ENCODE assay signal across 20 mouse cellular contexts in the genomic region with DNA sequence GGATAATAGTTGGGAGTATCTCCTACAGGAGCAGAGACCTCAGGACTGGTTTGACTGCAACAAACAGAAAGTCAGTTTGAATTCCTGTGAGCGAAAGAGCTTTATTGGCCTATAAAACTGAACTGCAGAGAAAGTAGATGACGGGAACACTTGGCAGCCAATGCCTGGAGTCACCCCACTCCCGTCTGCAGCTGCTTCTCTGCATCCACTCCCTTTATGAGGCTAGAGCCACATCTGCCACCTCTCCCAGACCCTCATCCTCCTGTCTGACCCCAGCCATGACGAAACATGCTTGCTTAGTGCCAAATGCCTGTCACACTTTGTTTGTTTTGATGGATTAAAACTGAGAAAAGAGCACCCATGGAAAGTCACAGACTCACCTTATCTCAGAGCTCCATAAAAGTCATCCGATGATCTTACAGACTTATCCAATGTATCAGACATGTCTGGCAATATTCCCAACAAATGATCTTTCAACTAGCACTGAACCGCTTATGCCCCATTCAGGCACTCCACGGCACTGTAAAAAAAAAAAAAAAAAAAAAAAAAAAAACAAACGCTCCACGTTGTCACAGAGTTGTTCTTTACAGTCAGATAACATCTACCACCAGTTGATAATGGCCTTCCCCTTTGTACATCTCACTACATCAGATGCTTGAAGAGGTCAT. TPM values are rescaled to one million over a fixed set of nuclear protein-coding genes. Genes with fewer than 3 reads are reported as not detected.
DNase-seq lines count a peak whose midpoint lies in the region; ATAC-seq and TF ChIP-seq lines count a peak whose summit lies in the region.
"Had no signal": no experiment of that assay in that cellular context is flagged by ENCODE, and none has a peak within 500 bp of the region (broad histone marks: within the 10 kb centered on the region; RNA-seq: fewer than 3 reads in every experiment).

No protein-coding gene starts in this region.

- no peaks in the 10 kb centered on the region for H3K36me3 ChIP-seq in embryonic facial prominence, embryonic 14.5 days (ENCODE audit: control insufficient read depth, insufficient read depth, low read length)
- no peaks in the 10 kb centered on the region for H3K36me3 ChIP-seq in embryonic facial prominence, embryonic 10.5 days (replicated peaks)
- H3K36me3 ChIP-seq in liver, adult 2 months (ENCODE audit: control insufficient read depth, insufficient read depth, low read length) = no peaks in the 10 kb centered on the region
- H3K36me3 ChIP-seq in liver, postnatal 0 days (replicated peaks; ENCODE audit: insufficient read depth, low read length) = no peaks in the 10 kb centered on the region
- no peaks in the 10 kb centered on the region for H3K36me3 ChIP-seq in intestine, embryonic 14.5 days (ENCODE audit: control insufficient read depth, insufficient read depth, low read length)
- no peaks in the 10 kb centered on the region for H3K36me3 ChIP-seq in limb, embryonic 15.5 days
- no peaks in the 10 kb centered on the region for H3K36me3 ChIP-seq in hindbrain, embryonic 11.5 days (ENCODE audit: control insufficient read depth, insufficient read depth, low read length)
- H3K36me3 ChIP-seq: embryonic facial prominence, embryonic 12.5 days; midbrain, embryonic 13.5 days had no signal

- H3K27ac ChIP-seq in embryonic facial prominence, embryonic 14.5 days (replicated peaks; ENCODE audit: low read depth, low read length) = no peak overlapping the region
- H3K27ac ChIP-seq in embryonic facial prominence, embryonic 10.5 days (replicated peaks) = no peak overlapping the region
- H3K27ac ChIP-seq in liver, adult 2 months (replicated peaks; ENCODE audit: insufficient read depth, low read depth, low read length) = no peak overlapping the region
- H3K27ac ChIP-seq in liver, postnatal 0 days (ENCODE audit: low read depth) = no peak overlapping the region
- no peak overlapping the region for H3K27ac ChIP-seq in intestine, embryonic 14.5 days (ENCODE audit: low read depth)
- peak overlapping the region; percentile 64 for H3K27ac ChIP-seq in limb, embryonic 15.5 days
- no peak overlapping the region for H3K27ac ChIP-seq in hindbrain, embryonic 11.5 days (ENCODE audit: low read depth, low read length)
- H3K27ac ChIP-seq: embryonic facial prominence, embryonic 12.5 days; hindbrain, embryonic 14.5 days; midbrain, embryonic 13.5 days had no signal

- no peak for TF ChIP-seq EP300 in liver, postnatal 0 days (IDR thresholded peaks at IDR 0.05; ENCODE audit: low read depth)

- H3K9me3 ChIP-seq in embryonic facial prominence, embryonic 14.5 days (ENCODE audit: control insufficient read depth, low read length) = no peaks in the 10 kb centered on the region
- H3K9me3 ChIP-seq in embryonic facial prominence, embryonic 10.5 days = no peaks in the 10 kb centered on the region
- H3K9me3 ChIP-seq in liver, postnatal 0 days (ENCODE audit: low read length) = no peaks in the 10 kb centered on the region
- no peaks in the 10 kb centered on the region for H3K9me3 ChIP-seq in intestine, embryonic 14.5 days (ENCODE audit: control insufficient read depth, low read length)
- no peaks in the 10 kb centered on the region for H3K9me3 ChIP-seq in limb, embryonic 15.5 days
- H3K9me3 ChIP-seq in hindbrain, embryonic 11.5 days (ENCODE audit: control insufficient read depth, low read length) = no peaks in the 10 kb centered on the region
- H3K9me3 ChIP-seq: embryonic facial prominence, embryonic 12.5 days; midbrain, embryonic 13.5 days had no signal

- TF ChIP-seq CTCF in liver, adult 2 months (IDR thresholded peaks at IDR 0.05; ENCODE audit: low read depth, low read length) = no peak
- no peak for TF ChIP-seq CTCF in liver, postnatal 0 days (IDR thresholded peaks at IDR 0.05; ENCODE audit: low read depth)

- H3K4me1 ChIP-seq in embryonic facial prominence, embryonic 14.5 days (ENCODE audit: control insufficient read depth, insufficient read depth, low read length) = no peaks in the 10 kb centered on the region
- no peaks in the 10 kb centered on the region for H3K4me1 ChIP-seq in embryonic facial prominence, embryonic 10.5 days
- H3K4me1 ChIP-seq in liver, adult 2 months (ENCODE audit: control insufficient read depth, insufficient read depth, low read length) = peaks cover 3% of the 10 kb centered on the region
- H3K4me1 ChIP-seq in liver, postnatal 0 days (ENCODE audit: insufficient read depth) = no peaks in the 10 kb centered on the region
- H3K4me1 ChIP-seq in intestine, embryonic 14.5 days (replicated peaks; ENCODE audit: control insufficient read depth, insufficient read depth, low read length) = no peaks in the 10 kb centered on the region
- H3K4me1 ChIP-seq in limb, embryonic 15.5 days = peaks cover 17% of the 10 kb centered on the region
- no peaks in the 10 kb centered on the region for H3K4me1 ChIP-seq in hindbrain, embryonic 11.5 days (replicated peaks; ENCODE audit: control insufficient read depth, insufficient read depth, low read length)
- H3K4me1 ChIP-seq: embryonic facial prominence, embryonic 12.5 days; midbrain, embryonic 13.5 days had no signal

- WGBS in embryonic facial prominence, embryonic 14.5 days = 56% methylated on average over 9 of the region's 9 CpGs
- WGBS in embryonic facial prominence, embryonic 10.5 days = 80% methylated on average over 9 of the region's 9 CpGs
- WGBS in liver, adult 2 months = 46% methylated on average over 9 of the region's 9 CpGs
- WGBS in liver, postnatal 0 days (ENCODE audit: insufficient replicate concordance) = 53% methylated on average over 9 of the region's 9 CpGs
- 44% methylated on average over 9 of the region's 9 CpGs for WGBS in intestine, embryonic 14.5 days
- WGBS in limb, embryonic 15.5 days = 27% methylated on average over 9 of the region's 9 CpGs
- WGBS in hindbrain, embryonic 11.5 days = 85% methylated on average over 9 of the region's 9 CpGs

- no peaks in the 10 kb centered on the region for H3K79me2 ChIP-seq in liver, adult 2 months (ENCODE audit: control insufficient read depth, insufficient read depth, low read length)

- no peak overlapping the region for H3K9ac ChIP-seq in embryonic facial prominence, embryonic 14.5 days (ENCODE audit: low read depth, low read length)
- H3K9ac ChIP-seq in liver, adult 2 months (ENCODE audit: low read depth, low read length) = no peak overlapping the region
- H3K9ac ChIP-seq in liver, postnatal 0 days (replicated peaks) = no peak overlapping the region
- H3K9ac ChIP-seq in intestine, embryonic 14.5 days (ENCODE audit: low read length) = no peak overlapping the region
- no peak overlapping the region for H3K9ac ChIP-seq in limb, embryonic 15.5 days
- H3K9ac ChIP-seq in hindbrain, embryonic 11.5 days (ENCODE audit: low read depth, low read length) = no peak overlapping the region
- H3K9ac ChIP-seq: embryonic facial prominence, embryonic 12.5 days; forebrain, postnatal 0 days; hindbrain, embryonic 14.5 days; midbrain, embryonic 13.5 days had no signal

- no peaks in the 10 kb centered on the region for H3K27me3 ChIP-seq in embryonic facial prominence, embryonic 14.5 days (replicated peaks; ENCODE audit: control insufficient read depth, insufficient read depth, low read length)
- no peaks in the 10 kb centered on the region for H3K27me3 ChIP-seq in embryonic facial prominence, embryonic 10.5 days (replicated peaks; ENCODE audit: low read depth, poor library complexity, severe bottlenecking)
- no peaks in the 10 kb centered on the region for H3K27me3 ChIP-seq in liver, adult 2 months (ENCODE audit: control insufficient read depth, insufficient read depth, low read length)
- H3K27me3 ChIP-seq in liver, postnatal 0 days (ENCODE audit: insufficient read depth, low read length) = no peaks in the 10 kb centered on the region
- no peaks in the 10 kb centered on the region for H3K27me3 ChIP-seq in intestine, embryonic 14.5 days (replicated peaks; ENCODE audit: control insufficient read depth, insufficient read depth, low read length)
- H3K27me3 ChIP-seq in limb, embryonic 15.5 days = no peaks in the 10 kb centered on the region
- no peaks in the 10 kb centered on the region for H3K27me3 ChIP-seq in hindbrain, embryonic 11.5 days (ENCODE audit: control insufficient read depth, insufficient read depth, low read length)
- H3K27me3 ChIP-seq: embryonic facial prominence, embryonic 12.5 days; midbrain, embryonic 13.5 days had no signal

- peak; percentile 33 for DNase-seq in embryonic facial prominence, embryonic 14.5 days (ENCODE audit: low spot score)
- DNase-seq in embryonic facial prominence, embryonic 10.5 days (ENCODE audit: low spot score) = no peak
- peak; percentile 42 for DNase-seq in liver, adult 2 months (ENCODE audit: extremely low read depth, low read depth, low spot score)
- no peak for DNase-seq in liver, postnatal 0 days
- DNase-seq in intestine, embryonic 14.5 days (ENCODE audit: low spot score) = peak; percentile 63
- DNase-seq in hindbrain, embryonic 11.5 days (ENCODE audit: low spot score) = no peak
- DNase-seq: B cell, adult 2 months; cerebellum, adult 2 months; forebrain, postnatal 0 days; gastrocnemius, postnatal 25 days; heart, postnatal 10 days; kidney, adult 9 months; left cerebral cortex, postnatal 4 days; lung, adult 2 months; lung, postnatal 4 days; retina, postnatal 1 day had no signal

- no peak for TF ChIP-seq POLR2A in liver, adult 2 months (IDR thresholded peaks at IDR 0.05; ENCODE audit: extremely low read depth, insufficient read depth, low read length)

- no peak overlapping the region for H3K4me2 ChIP-seq in embryonic facial prominence, embryonic 14.5 days (ENCODE audit: low read depth, low read length)
- H3K4me2 ChIP-seq in liver, postnatal 0 days (ENCODE audit: low read depth, low read length) = no peak overlapping the region
- no peak overlapping the region for H3K4me2 ChIP-seq in intestine, embryonic 14.5 days (ENCODE audit: low read length)
- H3K4me2 ChIP-seq in limb, embryonic 15.5 days = 0 out of 2 replicates have a peak overlapping the region, but pooled peaks have one; percentile 26
- no peak overlapping the region for H3K4me2 ChIP-seq in hindbrain, embryonic 11.5 days (replicated peaks; ENCODE audit: low read depth, low read length)
- H3K4me2 ChIP-seq: embryonic facial prominence, embryonic 12.5 days; hindbrain, embryonic 14.5 days; midbrain, embryonic 13.5 days had no signal

- ATAC-seq in embryonic facial prominence, embryonic 14.5 days (ENCODE audit: low read depth) = no peak
- no peak for ATAC-seq in liver, postnatal 0 days
- no peak; the same call in 1 of the 2 replicates for ATAC-seq in intestine, embryonic 14.5 days (replicated peaks; ENCODE audit: low FRiP score, low TSS enrichment, low read depth)
- ATAC-seq in limb, embryonic 15.5 days (ENCODE audit: insufficient number of reproducible peaks, low FRiP score, low TSS enrichment, low read depth) = peak; percentile 79; the same call in 1 of the 2 replicates
- ATAC-seq in hindbrain, embryonic 11.5 days (ENCODE audit: low FRiP score) = no peak
- ATAC-seq: forebrain, postnatal 0 days; midbrain, embryonic 13.5 days had no signal

- H3K4me3 ChIP-seq in embryonic facial prominence, embryonic 14.5 days (ENCODE audit: low read depth, low read length) = no peak overlapping the region
- H3K4me3 ChIP-seq in embryonic facial prominence, embryonic 10.5 days = no peak overlapping the region
- no peak overlapping the region for H3K4me3 ChIP-seq in liver, adult 2 months (ENCODE audit: insufficient read depth, low read depth, low read length)
- no peak overlapping the region for H3K4me3 ChIP-seq in liver, postnatal 0 days (ENCODE audit: low read depth, low read length)
- no peak overlapping the region for H3K4me3 ChIP-seq in intestine, embryonic 14.5 days (ENCODE audit: low read depth, low read length)
- no peak overlapping the region for H3K4me3 ChIP-seq in limb, embryonic 15.5 days
- H3K4me3 ChIP-seq in hindbrain, embryonic 11.5 days (ENCODE audit: low read depth, low read length) = no peak overlapping the region
- H3K4me3 ChIP-seq: embryonic facial prominence, embryonic 12.5 days; midbrain, embryonic 13.5 days had no signal

RNA-seq across cellular contexts. Expression of a gene that starts 37.7 kb away (rescaled TPM):
- 2.3 and 3.4 TPM in 2 replicates for polyA plus RNA-seq in embryonic facial prominence, embryonic 14.5 days (2014; fragmentation: Nextera tagmentation; extraction: Ambion mirVana)
- 5.0 and 6.1 TPM in 2 replicates for polyA plus RNA-seq in embryonic facial prominence, embryonic 10.5 days (2016; fragmentation: Nextera tagmentation; extraction: Ambion mirVana)
- 16.3 and 21.2 TPM in 2 replicates for total RNA-seq in liver, adult 2 months (2014; rRNA removed)
- 4.0 and 4.7 TPM in 2 replicates for polyA plus RNA-seq in liver, adult 2 months (2012; rRNA removed)
- polyA plus RNA-seq in liver, postnatal 0 days (2015; fragmentation: Nextera tagmentation; extraction: Ambion mirVana) = 6.4 and 7.2 TPM in 2 replicates
- polyA plus RNA-seq in intestine, embryonic 14.5 days (2014; fragmentation: Nextera tagmentation; extraction: Ambion mirVana) = 7.8 and 7.9 TPM in 2 replicates
- polyA plus RNA-seq in limb, embryonic 15.5 days (2015; fragmentation: Nextera tagmentation; extraction: Ambion mirVana) = 2.3 and 3.0 TPM in 2 replicates
- polyA plus RNA-seq in hindbrain, embryonic 11.5 days (2014; fragmentation: Nextera tagmentation; extraction: Ambion mirVana) = 4.8 and 5.3 TPM in 2 replicates

Comparison
In these comparisons a context has a peak if more than half of its experiments do, and no peak if none do; other contexts are left out.
1. DNase-seq: peak in embryonic facial prominence, embryonic 14.5 days (single experiment), liver, adult 2 months (single experiment) and intestine, embryonic 14.5 days (single experiment); none in embryonic facial prominence, embryonic 10.5 days (single experiment), liver, postnatal 0 days (single experiment) and hindbrain, embryonic 11.5 days (single experiment).